Mouse (Mus musculus): ENCODE results near the gene Hs1bp3.

Gene Hs1bp3

DNA sequence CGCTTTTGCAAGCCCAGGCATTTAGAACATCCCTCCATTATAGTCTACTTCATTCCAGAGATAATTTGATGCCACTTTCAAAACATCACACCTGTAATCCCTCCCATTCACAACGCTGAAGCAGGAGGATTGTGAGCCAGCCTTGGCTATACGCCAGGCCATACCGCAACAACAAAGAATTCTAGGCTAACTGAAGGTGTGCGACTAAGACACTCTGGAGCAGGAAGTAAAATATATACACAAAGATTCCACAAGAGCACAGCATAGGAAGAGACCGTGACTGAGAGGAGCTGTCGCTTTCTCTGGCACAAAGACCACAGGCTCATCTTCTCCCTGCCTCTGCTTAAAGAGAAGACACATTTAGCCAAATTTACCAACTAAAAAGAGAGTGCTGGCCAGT lies 49.2 kb downstream of the Hs1bp3 start:
- no peak for DNase-seq (ENCODE audit: low spot score)

DNA sequence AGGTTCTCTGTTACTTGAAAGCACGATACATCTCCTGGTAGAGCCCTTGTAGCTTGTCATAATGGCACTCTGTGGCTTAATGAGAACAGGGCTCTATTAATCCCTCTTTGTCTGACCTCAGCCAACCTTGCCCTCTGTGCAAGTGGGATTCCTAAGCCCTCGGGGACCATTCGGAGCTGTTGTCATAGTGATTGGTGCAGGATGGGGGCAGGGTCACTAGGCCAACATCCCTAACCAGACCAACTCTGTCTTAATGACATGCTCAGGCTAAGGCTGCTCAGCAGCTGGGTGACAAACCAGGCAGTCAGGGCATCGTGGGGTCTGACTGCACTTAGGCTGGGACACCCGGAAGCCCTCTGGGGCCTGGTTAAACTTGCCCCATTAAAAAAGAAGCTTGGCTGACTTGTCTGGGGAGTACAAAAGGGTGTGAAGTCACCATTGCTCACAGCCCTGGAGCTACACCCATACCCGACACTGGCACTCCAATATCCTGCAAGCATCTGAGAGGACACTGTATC lies 51.1 kb downstream of the Hs1bp3 start:
- DNase-seq (ENCODE audit: low spot score), result no peak

DNA sequence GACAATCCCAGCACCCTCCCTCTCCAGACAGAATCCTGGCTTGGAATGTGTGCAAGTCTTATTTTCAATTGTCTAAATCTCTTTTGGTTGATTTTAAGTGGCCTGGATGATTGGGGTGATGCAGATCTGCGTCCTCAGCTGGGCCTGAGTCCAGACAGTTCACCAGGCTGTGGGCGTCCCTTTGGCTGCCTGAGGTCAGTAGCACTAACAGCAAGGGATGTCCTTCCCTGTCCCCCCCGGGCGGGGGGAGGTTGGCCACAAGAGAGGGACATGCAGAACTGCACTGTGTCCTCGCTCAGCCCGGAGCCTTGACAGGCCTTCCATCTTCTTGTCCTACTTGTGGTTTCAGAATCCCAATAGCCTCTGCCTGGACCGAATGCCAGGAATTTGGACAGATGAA lies 52.1 kb downstream of the Hs1bp3 start:
- DNase-seq (ENCODE audit: low spot score), result no peak

DNA sequence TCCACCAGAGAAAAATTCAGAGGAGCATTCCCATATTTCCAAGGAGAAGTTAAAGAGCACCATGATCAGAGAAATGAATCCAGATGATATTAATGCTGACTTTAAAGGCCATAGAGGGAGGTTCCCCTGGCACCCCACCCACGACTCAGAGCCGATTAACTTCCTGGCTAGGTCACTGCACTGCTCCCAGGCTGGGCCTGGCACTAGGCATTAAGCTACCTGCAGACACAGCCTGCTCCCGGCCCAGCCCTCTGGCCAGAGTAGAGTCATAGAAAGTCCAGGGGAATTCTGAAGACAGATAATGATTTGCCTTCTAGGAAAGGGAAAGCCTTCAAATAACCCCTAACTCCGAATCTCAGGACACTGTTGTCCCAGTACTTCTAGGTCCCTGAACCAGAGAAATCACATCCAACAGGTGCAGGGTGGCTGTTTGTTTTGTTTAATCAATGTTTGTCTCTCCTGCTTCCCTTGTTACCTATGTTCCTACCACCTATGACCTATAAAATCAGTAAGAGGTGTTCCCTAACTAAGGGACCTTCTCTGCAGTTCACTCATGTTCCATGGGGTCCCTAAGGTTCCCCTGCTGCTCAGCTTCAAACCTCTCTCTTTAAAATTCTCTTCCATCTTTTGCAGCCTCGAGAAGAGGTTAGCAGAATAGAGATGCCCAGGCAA lies 52.8 kb downstream of the Hs1bp3 start:
- no peak for DNase-seq (ENCODE audit: low spot score)

DNA sequence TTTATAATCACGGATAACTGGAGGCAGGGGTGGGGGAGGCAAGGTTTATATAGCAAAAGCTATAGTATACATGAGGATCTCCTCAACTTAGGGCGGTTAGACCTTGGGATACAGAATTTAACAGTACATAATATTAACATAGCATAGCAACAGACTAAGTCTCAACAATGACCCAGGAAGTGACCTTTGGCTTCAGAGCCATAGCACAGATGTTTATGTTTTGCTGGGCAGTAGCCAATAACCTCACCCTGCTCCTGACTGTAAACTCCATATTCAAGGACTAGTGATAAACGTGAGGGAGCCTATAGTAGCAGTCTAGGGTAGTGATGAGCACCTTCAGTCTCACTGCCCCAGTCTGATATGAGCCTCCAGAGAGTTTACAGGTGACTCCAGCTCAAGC lies 53.5 kb downstream of the Hs1bp3 start:
- no peak for DNase-seq (ENCODE audit: low spot score)

DNA sequence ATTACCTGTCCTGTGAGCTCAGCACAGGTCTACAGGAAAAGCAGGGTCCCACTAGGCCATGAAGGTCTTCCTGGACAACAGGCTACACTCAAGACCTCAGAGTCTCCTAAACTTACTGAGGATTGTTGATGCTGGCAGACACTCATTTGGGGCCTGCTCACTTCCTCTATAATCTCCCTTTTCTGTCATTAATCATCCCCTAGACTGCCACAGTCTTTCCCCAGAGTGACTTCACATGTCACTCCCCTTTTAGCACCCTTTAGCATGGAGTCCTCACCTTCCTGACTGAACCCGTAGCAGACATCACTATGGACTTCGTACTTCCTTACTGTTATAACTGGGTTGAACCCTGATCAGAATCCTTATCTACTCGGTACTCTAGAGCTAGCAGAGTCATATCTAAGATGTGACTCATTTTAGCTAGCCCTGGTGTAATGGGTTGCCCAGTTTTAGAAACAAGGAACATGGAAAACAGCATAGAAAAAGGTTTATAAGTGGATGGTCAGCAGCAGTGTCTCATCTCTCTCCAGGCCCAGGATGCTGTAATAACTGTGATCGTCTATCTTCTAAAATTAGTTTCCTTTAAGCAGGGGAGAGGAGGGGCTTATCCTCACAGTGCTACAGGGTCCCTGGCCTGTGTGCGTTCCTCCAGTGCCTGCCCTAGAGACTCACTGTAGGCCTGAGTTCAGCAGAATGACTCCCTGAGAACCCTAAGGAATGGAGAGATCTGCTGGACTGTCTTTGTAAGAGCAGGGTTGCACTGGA lies 58.7 kb downstream of the Hs1bp3 start:
- DNase-seq (ENCODE audit: low spot score), result no peak

DNA sequence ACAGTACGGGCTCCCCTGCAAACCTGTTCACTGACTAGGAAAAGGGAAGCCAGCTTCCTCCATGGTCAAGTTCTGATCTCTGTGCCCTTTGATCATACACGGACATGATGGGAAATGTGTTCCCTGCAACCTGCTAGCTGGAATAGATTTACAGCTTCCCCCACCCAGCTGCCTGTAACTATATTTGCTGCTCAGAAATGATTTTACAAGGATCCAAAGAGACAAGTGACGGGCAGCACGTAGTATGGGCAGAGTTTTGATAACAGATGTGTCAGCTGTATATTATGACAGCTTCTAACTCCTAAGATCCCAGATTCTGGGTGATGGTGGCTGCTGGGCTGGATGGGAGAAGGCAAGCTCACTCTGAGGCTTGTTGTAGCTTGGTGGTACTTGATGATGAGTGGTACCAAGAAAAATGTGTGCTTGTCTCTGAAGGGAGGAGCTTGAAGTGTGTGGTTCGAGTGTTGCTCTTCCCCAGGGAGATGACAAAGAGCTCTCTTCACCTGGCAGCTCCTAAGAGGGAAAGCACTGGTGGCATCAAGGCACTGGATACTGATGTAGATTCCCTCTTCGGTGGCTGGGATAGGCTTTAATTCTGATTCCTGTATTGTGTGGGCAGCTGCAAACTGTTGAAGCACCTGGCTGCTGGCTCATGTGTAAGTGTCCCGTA lies 59.4 kb downstream of the Hs1bp3 start:
- DNase-seq (ENCODE audit: low spot score), result no peak

DNA sequence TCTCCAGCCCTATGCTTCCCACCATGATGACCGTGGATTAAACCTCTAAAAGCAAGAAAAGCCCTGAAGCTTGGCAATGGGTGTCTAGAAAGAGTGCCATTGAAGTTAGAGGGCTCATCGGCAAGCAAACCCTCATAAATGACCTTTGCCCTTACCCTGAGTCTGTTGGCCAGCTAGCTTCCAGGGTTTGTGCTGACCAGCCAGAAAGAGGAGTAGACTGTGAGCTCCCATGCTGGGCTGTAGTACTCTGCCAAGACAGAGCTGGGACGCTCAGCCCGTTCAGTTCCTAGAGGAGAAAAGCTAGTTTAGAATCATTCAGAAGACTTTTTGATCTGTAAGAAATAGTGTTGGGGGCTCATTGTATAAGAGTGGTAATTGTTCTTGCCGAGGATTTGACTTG lies 60.5 kb downstream of the Hs1bp3 start:
- DNase-seq (ENCODE audit: low spot score), result no peak

DNA sequence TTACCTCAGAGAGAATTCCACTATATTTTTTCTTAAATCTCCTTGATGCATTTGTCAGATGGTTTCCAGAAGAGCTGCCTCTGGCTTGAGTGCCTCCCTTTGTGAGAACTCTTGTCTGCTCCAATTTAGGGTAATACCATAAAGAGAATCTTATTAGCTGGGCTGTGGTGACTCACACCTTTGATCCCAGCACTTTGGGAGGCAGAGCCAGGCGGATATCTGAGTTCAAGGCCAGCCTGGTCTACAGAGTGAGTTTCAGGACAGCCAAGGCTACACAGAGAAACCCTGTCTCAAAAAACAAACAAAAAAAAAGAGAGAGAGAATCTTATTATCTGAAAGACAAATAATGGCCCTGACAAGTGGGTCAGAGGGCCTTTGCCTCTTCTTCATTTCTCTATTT lies 63.9 kb downstream of the Hs1bp3 start:
- DNase-seq (ENCODE audit: low spot score), result no peak

DNA sequence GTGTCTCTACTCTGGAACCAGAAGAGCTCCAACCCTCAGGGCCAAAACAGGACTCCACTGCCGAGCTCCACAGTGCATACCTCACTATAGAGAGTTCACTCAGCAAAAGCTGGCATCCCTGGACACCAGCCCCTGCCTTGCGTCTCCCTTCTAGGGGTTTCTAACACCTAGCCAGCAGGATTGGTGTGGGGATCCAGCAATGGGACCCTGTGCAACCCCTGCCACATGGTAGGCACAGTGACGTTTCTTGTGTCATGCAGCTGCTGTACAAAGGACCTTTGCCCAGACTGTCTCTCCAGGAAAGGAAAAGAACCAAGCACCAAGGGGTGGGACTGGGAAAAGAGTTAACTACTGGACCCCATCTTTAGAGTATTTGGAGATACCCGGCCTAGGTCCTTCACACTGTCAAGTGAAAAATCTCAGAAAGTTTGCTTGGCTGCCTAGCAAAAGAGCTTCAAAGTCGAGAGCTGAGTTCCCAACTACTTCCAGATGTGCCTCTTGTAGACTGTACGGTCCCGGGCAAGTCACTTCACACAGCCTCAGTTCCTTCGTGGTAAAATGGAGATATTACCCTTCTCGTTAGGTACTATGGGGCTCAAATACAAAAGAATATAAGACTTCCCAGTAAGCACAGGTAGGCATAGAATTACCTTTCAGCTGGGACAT lies 64.9 kb downstream of the Hs1bp3 start:
- no peak for DNase-seq (ENCODE audit: low spot score)

DNA sequence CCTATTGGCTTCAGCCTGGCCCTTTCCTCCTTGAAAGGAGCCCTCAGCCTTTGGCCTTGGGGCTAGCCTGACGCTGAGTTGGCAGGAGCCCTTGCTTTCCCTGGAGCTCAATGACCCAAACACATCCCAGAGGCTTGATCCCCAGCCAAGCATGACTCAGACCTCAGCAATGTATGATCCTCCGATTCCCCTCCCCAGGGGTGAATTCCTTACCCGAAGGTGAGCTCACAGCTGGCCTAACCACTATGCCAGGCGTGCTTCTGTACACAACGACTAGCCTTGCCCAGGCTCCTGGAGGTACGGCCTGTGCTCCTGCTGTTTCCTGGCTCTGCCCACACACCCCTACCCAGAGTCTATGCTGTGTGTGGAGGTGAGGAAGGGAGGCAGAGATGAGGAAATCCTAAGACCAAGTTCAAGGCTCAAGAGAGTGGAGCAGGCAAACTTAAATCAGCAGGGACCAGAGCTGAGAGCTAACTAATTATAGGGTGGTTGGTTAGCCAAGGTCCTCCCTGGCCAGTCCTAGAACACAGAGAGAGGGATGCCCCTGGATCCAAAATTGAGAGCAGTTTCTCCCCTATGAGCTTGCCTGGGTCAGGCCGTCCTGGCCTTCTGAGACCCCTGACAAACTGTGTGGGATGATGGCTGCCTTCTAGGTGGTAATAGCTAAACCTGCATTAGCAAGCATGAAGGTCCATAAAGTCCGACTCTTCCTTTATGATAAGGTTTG lies 66.7 kb downstream of the Hs1bp3 start:
- no peak for DNase-seq (ENCODE audit: low spot score)

DNA sequence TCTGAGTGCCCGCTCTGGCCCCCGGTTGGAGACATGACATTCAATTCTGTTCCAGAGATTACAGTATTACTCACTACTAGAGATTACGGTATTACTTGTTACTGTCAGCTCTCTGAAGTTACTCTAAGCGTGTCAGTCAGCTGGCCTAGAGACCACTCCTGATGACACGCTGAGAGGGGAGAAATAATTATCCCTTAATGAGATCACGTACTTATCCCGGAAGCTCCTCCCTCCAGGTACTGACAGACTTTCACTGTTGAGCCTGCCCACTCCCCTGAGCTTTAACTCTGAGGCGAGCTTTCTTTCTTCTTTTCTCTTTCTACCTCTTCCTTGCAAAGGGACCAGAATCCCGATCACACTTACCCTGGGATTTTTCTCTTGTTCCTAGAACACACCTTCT lies 67.7 kb downstream of the Hs1bp3 start:
- no peak for DNase-seq (ENCODE audit: low spot score)

DNA sequence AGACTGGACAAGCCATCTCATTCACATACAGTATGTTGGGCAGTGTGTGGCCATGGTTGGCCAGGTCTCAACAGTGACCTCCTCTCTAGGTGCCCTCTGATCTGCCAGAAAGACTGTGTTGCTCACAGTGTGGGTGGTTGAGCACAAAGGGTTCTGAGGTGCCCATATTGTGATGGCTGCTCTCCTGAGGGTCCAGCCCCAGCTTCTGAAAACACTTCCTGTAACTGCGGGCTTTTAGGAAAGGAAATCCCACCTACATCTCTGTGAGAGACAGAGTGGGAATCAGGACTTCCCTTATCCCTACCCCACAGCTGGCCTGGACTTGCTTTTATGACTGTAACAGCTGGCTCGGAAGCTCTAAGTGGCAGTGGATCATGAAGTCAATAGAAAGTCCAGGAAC lies 68.7 kb downstream of the Hs1bp3 start:
- DNase-seq (ENCODE audit: low spot score), result no peak

DNA sequence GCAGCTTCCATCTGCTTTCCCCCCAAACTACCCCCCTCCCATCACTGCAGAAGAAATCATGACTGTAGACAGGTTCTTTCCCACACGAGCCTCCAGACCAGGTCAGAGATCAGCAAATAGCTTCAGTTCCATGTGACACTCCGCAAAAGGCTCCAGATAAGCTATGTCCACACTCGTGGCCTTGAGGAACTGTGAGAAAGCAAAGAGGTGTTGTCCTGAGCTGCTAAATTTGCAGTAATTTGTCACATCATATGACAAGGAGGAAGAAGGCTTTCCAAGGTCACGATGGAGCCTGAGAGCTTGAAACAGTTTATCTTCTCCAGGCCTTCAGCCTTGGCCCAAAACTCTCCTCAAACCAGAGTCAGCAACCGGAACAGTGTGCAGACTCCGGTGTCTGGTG lies 70.6 kb downstream of the Hs1bp3 start:
- DNase-seq (ENCODE audit: low spot score), result no peak

DNA sequence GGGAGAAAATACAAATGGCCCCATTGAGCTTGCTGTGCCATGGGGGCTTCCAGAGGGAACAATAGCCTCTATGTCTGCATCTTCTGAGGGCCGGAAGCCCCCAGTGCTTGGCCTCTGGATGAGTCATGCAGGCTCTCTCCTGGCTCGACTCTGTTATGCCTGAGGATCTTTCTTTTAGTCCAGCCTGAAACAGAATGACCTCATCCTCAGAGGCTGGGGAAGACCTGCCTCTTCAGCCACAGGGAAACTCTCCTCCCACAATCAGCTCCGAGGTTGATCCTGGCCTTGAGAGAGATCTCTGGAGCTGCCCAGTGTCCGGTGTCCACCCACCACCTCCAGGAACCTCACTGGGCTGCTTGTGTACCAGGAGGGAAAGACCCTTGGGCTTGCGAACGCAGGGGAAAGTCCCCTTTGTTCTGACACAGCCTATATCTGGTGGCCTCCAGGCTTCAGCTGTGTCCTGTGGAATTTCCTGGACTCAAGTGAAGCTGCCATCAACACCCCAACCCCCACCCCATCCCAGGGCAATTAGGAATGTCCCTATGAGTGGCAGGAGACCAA lies 73.3 kb downstream of the Hs1bp3 start:
- no peak for DNase-seq (ENCODE audit: low spot score)

DNA sequence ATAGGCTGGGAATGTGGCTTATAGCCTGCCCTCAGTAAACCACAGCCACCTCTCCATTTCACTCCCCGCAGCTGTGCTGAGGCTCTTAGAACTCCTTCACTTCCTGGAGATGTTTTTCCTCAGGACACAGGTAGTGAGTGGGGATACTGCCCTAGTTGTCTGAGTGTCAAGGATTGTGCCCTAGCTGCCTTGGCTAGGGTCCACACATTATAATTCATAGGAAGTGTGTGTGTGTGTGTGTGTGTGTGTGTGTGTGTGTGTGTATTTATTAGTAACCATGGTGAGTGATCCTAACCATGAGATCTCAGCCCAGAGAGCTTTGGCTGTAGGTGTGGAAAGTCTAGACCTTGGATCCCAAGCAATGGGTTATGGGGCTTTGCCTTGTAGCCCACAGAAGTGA lies 74.0 kb downstream of the Hs1bp3 start:
- no peak for DNase-seq (ENCODE audit: low spot score)

DNA sequence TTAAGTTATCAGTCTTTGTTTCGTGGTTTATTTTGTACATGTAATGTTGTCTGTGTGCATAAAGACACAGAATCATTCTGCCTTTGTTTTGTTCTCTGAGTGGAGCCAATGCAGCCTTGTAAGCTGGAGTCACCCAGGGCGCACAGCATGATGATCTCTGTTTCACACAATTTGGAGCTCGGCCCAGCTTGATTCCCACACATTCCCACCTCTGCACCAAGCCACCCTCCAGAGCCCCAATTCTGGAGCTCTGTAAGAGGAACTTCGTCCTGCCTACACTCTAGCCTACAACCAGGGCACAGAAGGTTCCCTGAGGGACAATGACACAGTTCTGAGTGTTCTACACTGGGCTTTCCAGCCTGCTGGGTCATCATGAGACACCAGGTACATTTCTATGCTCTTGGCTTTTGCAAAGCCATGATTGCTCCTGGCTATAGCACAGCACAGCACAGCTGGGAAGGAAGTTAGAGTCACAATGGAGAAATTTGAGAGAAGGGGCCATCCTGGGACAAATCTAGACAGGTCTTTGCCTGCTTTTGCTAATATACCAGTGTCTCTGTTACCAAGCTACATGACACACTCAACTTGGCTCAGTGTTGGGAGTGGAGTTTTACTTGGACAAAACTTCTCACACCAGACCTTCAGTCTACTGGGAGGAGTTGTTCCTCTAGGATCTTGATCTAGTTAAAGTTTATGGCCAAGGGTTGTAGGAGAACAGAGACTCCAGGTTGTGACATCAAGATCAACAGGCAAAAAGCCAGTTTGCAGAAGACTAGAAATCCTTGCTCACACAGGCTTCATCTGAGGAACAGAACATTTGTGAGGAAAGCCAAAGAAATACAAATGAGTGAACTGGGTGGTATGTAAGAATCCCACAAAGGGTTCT lies 75.5 kb downstream of the Hs1bp3 start:
- no peak for DNase-seq (ENCODE audit: low spot score)

DNA sequence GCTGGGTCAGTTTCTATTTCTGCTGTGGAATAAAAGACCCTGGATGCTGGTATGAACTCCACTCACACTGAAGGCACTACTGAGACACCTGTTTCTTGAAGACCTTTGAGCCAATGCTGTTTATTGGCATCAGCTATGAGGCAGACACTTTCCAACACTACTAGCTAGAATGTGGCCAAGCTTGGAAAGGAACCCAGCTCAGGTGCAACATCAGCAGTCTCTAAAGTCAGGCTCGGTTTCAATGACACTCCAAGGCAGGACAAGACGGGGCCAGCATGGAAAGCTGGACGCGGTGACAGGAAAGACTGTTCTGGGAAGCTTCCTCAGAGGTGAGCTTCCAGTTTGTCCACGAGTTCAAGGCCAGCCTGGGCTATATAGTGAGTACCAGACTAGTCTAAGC lies 80.0 kb downstream of the Hs1bp3 start:
- DNase-seq (ENCODE audit: low spot score), result no peak
